Mouse (Mus musculus) E14TG2a.4 (cell line): Measurements from ENCODE around the gene Ap4m1.

Experiments
- H3K27me3 ChIP-seq: 2 replicates; pipeline ENCODE4 v1.6.1; 2014; ENCODE audit warnings: low read length, control low read depth; ENCODE audit not compliant: insufficient read depth
- H3K36me3 ChIP-seq: 2 replicates; pipeline ENCODE4 v1.6.1; 2014; ENCODE audit warnings: low read length, control low read depth; ENCODE audit not compliant: insufficient read depth
- H3K4me1 ChIP-seq: replicated peaks from 2 replicates; pipeline ENCODE4 v1.6.1; 2014; ENCODE audit warnings: low read depth, low read length, control low read depth
- H3K4me3 ChIP-seq: replicated peaks from 2 replicates; pipeline ENCODE4 v1.5.1; 2014; ENCODE audit warnings: mild to moderate bottlenecking, low read length
- H3K9me3 ChIP-seq: 2 replicates; pipeline ENCODE4 v1.6.1; 2014; ENCODE audit warnings: low read length, control low read depth
- CTCF ChIP-seq: conservative IDR thresholded peaks from 2 replicates; pipeline ENCODE4 v1.5.1; 2014; ENCODE audit warnings: low read length
- NANOG ChIP-seq: IDR thresholded peaks from 2 replicates; pipeline ENCODE4 v1.6.1; 2014; ENCODE audit warnings: borderline replicate concordance, low read length, mixed read lengths
- POU5F1 ChIP-seq: IDR thresholded peaks from 2 replicates; pipeline ENCODE4 v1.6.1; 2014; ENCODE audit warnings: low read length, borderline replicate concordance

Ap4m1 gene

DNA sequence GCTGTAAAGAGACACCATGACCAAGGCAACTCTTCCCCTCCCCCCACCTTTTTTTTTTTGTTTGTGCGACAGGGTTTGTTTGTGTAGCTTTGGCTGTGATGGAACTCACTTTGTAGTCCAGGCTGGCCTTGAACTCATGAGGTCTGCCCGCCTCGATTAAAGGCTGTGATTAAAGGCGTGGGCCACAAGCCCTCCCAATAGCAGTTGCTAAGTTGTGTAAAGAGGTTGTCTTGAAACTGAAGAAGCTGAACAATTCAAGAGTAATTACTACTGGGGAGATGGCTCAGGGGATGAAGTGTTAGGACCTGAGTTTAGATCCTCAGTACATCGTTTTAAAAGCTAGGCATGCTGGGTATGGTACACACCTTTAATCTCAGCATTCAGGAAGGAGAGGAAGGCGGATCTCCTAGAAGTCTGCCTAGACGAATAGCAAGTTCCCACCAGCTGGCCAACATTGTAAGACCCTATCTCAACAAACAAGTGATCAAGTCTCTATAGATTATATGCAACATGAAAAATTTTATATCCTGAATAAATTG, 11.5 kb upstream of the Ap4m1 start:
- Histone ChIP-seq H3K9me3 (no peaks in the 10 kb centered on the region), H3K4me3 (peak overlapping the region; percentile 90), H3K27me3 (no peaks in the 10 kb centered on the region), H3K4me1 (peaks cover 52% of the 10 kb centered on the region), H3K36me3 (peaks cover 36% of the 10 kb centered on the region)
- TF ChIP-seq CTCF (no peak), NANOG (no peak), POU5F1 (no peak)

GRCm38 (mm10) chr5:138160842-138161665, 10.7 kb upstream of the Ap4m1 start, which contains the start of gene Cops6:
Gene Cops6, plus strand, starts transcription at chr5:138161071.
- H3K4me3 ChIP-seq: peak within 1 kb of the TSS; percentile 90
- H3K27me3 ChIP-seq: no peaks in the 10 kb centered on the region
- TF ChIP-seq NANOG (no peak), CTCF (no peak), POU5F1 (no peak)
- peaks cover 43% of the 10 kb centered on the region for H3K36me3 ChIP-seq
- H3K9me3 ChIP-seq: no peaks in the 10 kb centered on the region
- peaks cover 59% of the 10 kb centered on the region for H3K4me1 ChIP-seq

DNA sequence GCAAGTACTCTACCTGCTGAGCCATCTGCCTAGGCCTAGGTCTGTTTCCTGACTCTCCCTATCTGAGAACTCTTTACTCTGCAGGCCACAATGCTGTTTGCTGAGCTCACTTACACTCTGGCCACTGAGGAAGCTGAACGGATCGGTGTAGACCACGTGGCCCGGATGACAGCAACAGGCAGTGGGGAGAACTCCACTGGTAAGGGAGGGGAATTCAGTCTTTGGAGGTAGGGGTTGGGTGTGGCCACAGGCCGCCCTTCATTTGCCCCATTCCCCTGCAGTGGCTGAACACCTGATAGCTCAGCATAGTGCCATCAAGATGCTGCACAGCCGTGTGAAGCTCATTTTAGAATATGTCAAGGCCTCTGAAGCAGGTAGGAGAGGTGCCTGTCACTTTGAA, 8.8 kb upstream of the Ap4m1 start:
- H3K4me1 ChIP-seq: peaks cover 79% of the 10 kb centered on the region
- peak overlapping the region; percentile 90 for H3K4me3 ChIP-seq
- no peaks in the 10 kb centered on the region for H3K9me3 ChIP-seq
- no peaks in the 10 kb centered on the region for H3K27me3 ChIP-seq
- TF ChIP-seq CTCF: no peak
- TF ChIP-seq POU5F1: no peak
- TF ChIP-seq NANOG: no peak
- peaks cover 63% of the 10 kb centered on the region for H3K36me3 ChIP-seq

DNA sequence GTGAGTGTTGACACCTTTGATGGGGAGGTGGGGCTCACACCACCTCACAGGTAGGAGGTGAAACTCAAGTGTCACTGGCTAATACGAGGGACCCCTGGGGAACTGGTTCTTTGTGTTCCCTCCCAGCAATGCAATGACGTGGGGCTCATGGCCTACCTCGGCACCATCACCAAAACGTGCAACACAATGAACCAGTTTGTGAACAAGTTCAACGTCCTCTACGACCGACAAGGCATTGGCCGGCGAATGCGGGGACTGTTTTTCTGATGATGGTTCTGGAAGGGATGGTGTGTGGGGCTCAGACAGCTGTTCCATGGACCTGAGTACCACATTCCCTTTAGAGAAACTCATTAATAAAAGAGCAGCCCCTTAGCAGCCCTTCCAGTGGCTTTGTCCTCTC, 8.2 kb upstream of the Ap4m1 start:
- peak overlapping the region; percentile 15; the same call in 1 of the 2 replicates for H3K4me3 ChIP-seq
- peaks cover 69% of the 10 kb centered on the region for H3K36me3 ChIP-seq
- no peaks in the 10 kb centered on the region for H3K27me3 ChIP-seq
- H3K9me3 ChIP-seq: no peaks in the 10 kb centered on the region
- no peak for TF ChIP-seq NANOG
- no peak for TF ChIP-seq POU5F1
- no peak for TF ChIP-seq CTCF
- peaks cover 85% of the 10 kb centered on the region for H3K4me1 ChIP-seq

DNA sequence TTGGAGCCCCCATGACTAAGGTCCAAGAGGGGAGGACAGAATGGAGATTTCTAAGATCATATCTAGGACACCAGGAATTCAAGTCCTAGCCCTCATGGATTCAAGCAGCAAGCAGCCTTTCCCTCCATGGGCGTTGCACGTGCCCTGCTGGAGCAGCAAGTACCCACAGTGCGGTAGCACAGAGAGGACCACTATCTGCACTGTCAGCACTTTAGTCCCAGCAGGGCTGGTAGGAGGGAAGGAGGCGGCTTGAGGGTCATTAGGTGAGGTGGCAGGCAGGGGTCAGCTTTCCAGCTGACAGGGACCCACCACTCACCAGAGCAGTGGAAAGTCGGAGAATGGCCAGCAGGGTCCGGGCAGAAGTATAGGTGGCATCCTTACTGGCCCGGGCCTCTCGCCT, 6.2 kb upstream of the Ap4m1 start:
- peaks cover 86% of the 10 kb centered on the region for H3K4me1 ChIP-seq
- no peaks in the 10 kb centered on the region for H3K27me3 ChIP-seq
- H3K36me3 ChIP-seq: peaks cover 85% of the 10 kb centered on the region
- peak overlapping the region; percentile 57 for H3K4me3 ChIP-seq
- no peak for TF ChIP-seq POU5F1
- no peak for TF ChIP-seq NANOG
- TF ChIP-seq CTCF: no peak
- H3K9me3 ChIP-seq: no peaks in the 10 kb centered on the region

DNA sequence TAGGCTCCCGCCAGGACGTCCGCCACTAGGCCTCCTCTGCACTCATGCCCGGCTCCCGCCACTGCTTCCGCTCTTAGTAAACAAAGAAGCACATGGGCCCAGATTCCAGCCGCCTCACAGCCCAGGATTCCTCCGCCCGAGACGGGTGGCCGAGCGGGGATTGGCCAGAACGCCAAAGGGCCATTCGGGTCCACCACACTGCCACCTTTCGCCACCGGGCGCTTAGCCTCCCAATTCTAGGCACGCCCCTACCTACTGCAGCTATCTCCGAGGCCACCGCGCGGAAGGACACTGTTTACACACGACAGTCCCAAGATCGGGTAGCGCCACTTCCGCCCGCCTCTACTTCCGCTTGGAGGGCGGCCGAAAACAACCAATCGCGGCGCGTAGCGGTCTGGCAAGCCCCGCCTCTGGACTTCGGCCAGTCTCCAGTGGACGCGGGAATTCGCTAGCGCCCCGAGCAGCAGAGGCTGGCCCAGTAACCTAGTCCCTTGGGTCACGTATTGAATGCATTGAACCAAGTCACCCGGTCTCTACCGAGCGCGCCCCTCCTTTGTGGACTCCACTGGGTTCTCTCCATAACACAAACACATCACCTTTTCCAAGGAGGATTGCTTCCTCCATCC, 753 bp upstream of the Ap4m1 start:
- H3K9me3 ChIP-seq: no peaks in the 10 kb centered on the region
- H3K27me3 ChIP-seq: no peaks in the 10 kb centered on the region
- peak overlapping the region; percentile 94 for H3K4me3 ChIP-seq
- TF ChIP-seq POU5F1: no peak
- no peak for TF ChIP-seq CTCF
- TF ChIP-seq NANOG: no peak
- peaks cover 55% of the 10 kb centered on the region for H3K4me1 ChIP-seq
- peaks cover 76% of the 10 kb centered on the region for H3K36me3 ChIP-seq

DNA sequence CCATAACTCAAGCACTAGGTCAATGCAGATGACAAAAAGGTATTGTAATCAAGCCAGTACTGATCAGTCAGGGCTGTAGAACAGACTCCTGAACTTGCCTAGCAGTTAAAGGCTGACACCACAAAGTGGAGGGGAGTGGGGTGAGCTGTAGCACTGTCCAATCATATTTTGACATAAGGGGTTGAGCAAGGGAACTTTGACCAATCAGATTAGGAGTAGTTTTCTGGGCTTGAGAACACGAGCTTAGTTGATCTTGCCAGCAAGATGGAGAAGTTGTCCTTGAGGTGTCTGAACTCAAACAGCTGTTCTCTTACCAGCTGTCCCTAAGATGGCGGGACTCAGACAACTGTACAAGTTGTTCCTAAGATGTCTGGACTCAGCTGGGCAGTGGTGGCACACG, 1.4 kb downstream of the Ap4m1 start:
- Histone ChIP-seq H3K4me1 (peaks cover 33% of the 10 kb centered on the region), H3K4me3 (peak overlapping the region; percentile 94; the same call in 1 of the 2 replicates), H3K27me3 (no peaks in the 10 kb centered on the region), H3K36me3 (peaks cover 75% of the 10 kb centered on the region), H3K9me3 (no peaks in the 10 kb centered on the region)
- TF ChIP-seq POU5F1: no peak
- no peak for TF ChIP-seq CTCF
- no peak for TF ChIP-seq NANOG

- TF ChIP-seq CTCF (no peak), NANOG (no peak), POU5F1 (no peak)
- Histone ChIP-seq H3K4me1 (peaks cover 59% of the 10 kb centered on the region), H3K36me3 (peaks cover 56% of the 10 kb centered on the region), H3K27me3 (no peaks in the 10 kb centered on the region), H3K4me3 (peak within 1 kb of the TSS; percentile 95), H3K9me3 (no peaks in the 10 kb centered on the region)
Measured at GRCm38 (mm10) chr5:138186950-138187638, 15.3 kb downstream of the Ap4m1 start, which contains the start of the genes Taf6 and Cnpy4. Gene Taf6, minus strand, starts transcription at chr5:138187451. Gene Cnpy4, plus strand, starts transcription at chr5:138187485.
